Mouse (Mus musculus) lung, embryonic 16.5 days (tissue): ENCODE data around the gene Hoxa4. TPM values are rescaled to one million over a fixed set of nuclear protein-coding genes. Genes with fewer than 3 reads are reported as not detected.

Experiments used
- ATAC-seq: fragments of 200-750 bp; cut with Nextera tagmentation; 2 replicates; pipeline ENCODE4 v1.8.0; 2017; ENCODE audit warnings: low read depth, mild to moderate bottlenecking, moderate library complexity
- H3K27ac ChIP-seq: fragments of 300-500 bp; sonication (generic); 2 replicates; pipeline ENCODE4 v1.5.1; 2014; ENCODE audit warnings: mild to moderate bottlenecking, control low read depth, low read length
- H3K27me3 ChIP-seq: fragments of 300-500 bp; sonication (generic); 2 replicates; pipeline ENCODE4 v1.6.1; 2014; ENCODE audit warnings: low read depth, low read length, mixed read lengths; ENCODE audit not compliant: control insufficient read depth, insufficient read depth
- H3K36me3 ChIP-seq: fragments of 300-500 bp; sonication (generic); 2 replicates; pipeline ENCODE4 v1.6.1; 2014; ENCODE audit warnings: low read length; ENCODE audit not compliant: control insufficient read depth, insufficient read depth
- H3K4me1 ChIP-seq: fragments of 300-500 bp; sonication (generic); replicated peaks from 2 replicates; pipeline ENCODE4 v1.6.1; 2014; ENCODE audit warnings: low read length, mixed read lengths; ENCODE audit not compliant: control insufficient read depth, insufficient read depth
- H3K4me2 ChIP-seq: fragments of 300-500 bp; sonication (generic); 2 replicates; pipeline ENCODE4 v1.6.1; 2014; ENCODE audit warnings: low read depth, low read length, control low read depth
- H3K4me3 ChIP-seq: fragments of 300-500 bp; sonication (generic); 2 replicates; pipeline ENCODE4 v1.5.1; 2014; ENCODE audit warnings: mild to moderate bottlenecking, low read length, control low read depth
- H3K9ac ChIP-seq: fragments of 300-500 bp; sonication (generic); 2 replicates; pipeline ENCODE4 v1.6.1; 2014; ENCODE audit warnings: low read length, control low read depth
- H3K9me3 ChIP-seq: fragments of 300-500 bp; sonication (generic); 2 replicates; pipeline ENCODE4 v1.6.1; 2016; ENCODE audit warnings: low read length; ENCODE audit not compliant: control insufficient read depth
- WGBS: fragments of 180-500 bp; shearing (Covaris S2); extraction: QIAGEN DNeasy Blood & Tissue Kit; methylation state at CpG from one replicate; pipeline ENCODE4 v1.1.7; 2014; 5-methylcytosine and 5-hydroxymethylcytosine counted together
- polyA plus RNA-seq: library from polyadenylated mRNA; unstranded; fragments of >200 nt; fragmentation: Nextera tagmentation; extraction: Ambion mirVana; gene quantifications from 2 replicates; pipeline ENCODE4 v1.2.1, GENCODE M21; 2015

The Hoxa4 gene
- polyA plus RNA-seq, 1 experiment from 2014 or later: 2.4 TPM

GRCm38 (mm10) chr6:52197271-52197670 lies 5.7 kb upstream of the Hoxa4 start:
- H3K4me1 ChIP-seq: peaks cover 40% of the 10 kb centered on the region
- peak overlapping the region; percentile 55 for H3K4me2 ChIP-seq
- H3K36me3 ChIP-seq: no peaks in the 10 kb centered on the region
- H3K9ac ChIP-seq: peak overlapping the region; percentile 49
- H3K27ac ChIP-seq: peak overlapping the region; percentile 87
- WGBS: 4% methylated on average over 10 of the region's 10 CpGs
- peaks cover 43% of the 10 kb centered on the region for H3K27me3 ChIP-seq
- ATAC-seq: peak; percentile 84
- H3K9me3 ChIP-seq: no peaks in the 10 kb centered on the region
- H3K4me3 ChIP-seq: peak overlapping the region; percentile 24

- H3K4me3 ChIP-seq: peak overlapping the region; percentile 24
- H3K9ac ChIP-seq: peak overlapping the region; percentile 49
- H3K27me3 ChIP-seq: peaks cover 45% of the 10 kb centered on the region
- WGBS: 6% methylated on average over 9 of the region's 9 CpGs
- peak; percentile 5; the same call in 1 of the 2 replicates for ATAC-seq
- H3K4me1 ChIP-seq: peaks cover 42% of the 10 kb centered on the region
- H3K4me2 ChIP-seq: peak overlapping the region; percentile 55
- H3K27ac ChIP-seq: peak overlapping the region; percentile 87
- H3K36me3 ChIP-seq: no peaks in the 10 kb centered on the region
- H3K9me3 ChIP-seq: no peaks in the 10 kb centered on the region
These were observed 5.3 kb upstream of the Hoxa4 start for GRCm38 (mm10) chr6:52196811-52197210.

GRCm38 (mm10) chr6:52194690-52195089 lies 3.1 kb upstream of the Hoxa4 start:
- no peak for ATAC-seq
- 5% methylated on average over 10 of the region's 10 CpGs for WGBS
- Histone ChIP-seq H3K4me3 (no peak overlapping the region), H3K4me1 (peaks cover 40% of the 10 kb centered on the region), H3K9me3 (no peaks in the 10 kb centered on the region), H3K4me2 (peak overlapping the region; percentile 20), H3K27me3 (peaks cover 42% of the 10 kb centered on the region), H3K36me3 (no peaks in the 10 kb centered on the region), H3K27ac (peak overlapping the region; percentile 51), H3K9ac (peak overlapping the region; percentile 21; the same call in 1 of the 2 replicates)

GRCm38 (mm10) chr6:52191860-52192550 lies 452 bp upstream of the Hoxa4 start:
- Histone ChIP-seq H3K36me3 (no peaks in the 10 kb centered on the region), H3K4me1 (peaks cover 45% of the 10 kb centered on the region), H3K27me3 (peaks cover 38% of the 10 kb centered on the region), H3K4me2 (peak overlapping the region; percentile 68), H3K9me3 (no peaks in the 10 kb centered on the region), H3K4me3 (peak overlapping the region; percentile 66), H3K27ac (peak overlapping the region; percentile 87), H3K9ac (peak overlapping the region; percentile 76)
- WGBS: under 1% methylated on average over 36 of the region's 55 CpGs
- ATAC-seq: peak; percentile 69

GRCm38 (mm10) chr6:52190410-52190809 lies 1.1 kb downstream of the Hoxa4 start:
- Histone ChIP-seq H3K4me2 (peak overlapping the region; percentile 68), H3K27ac (peak overlapping the region; percentile 95), H3K9ac (peak overlapping the region; percentile 90), H3K4me3 (peak overlapping the region; percentile 66), H3K36me3 (no peaks in the 10 kb centered on the region), H3K4me1 (peaks cover 40% of the 10 kb centered on the region), H3K9me3 (no peaks in the 10 kb centered on the region), H3K27me3 (peaks cover 40% of the 10 kb centered on the region)
- ATAC-seq: no peak
- WGBS: 3% methylated on average over 23 of the region's 23 CpGs

GRCm38 (mm10) chr6:52189909-52190308 lies 1.6 kb downstream of the Hoxa4 start:
- peak overlapping the region; percentile 95 for H3K27ac ChIP-seq

GRCm38 (mm10) chr6:52189172-52189591 lies 2.4 kb downstream of the Hoxa4 start:
- WGBS: 12% methylated on average over 5 of the region's 5 CpGs
- Histone ChIP-seq H3K36me3 (no peaks in the 10 kb centered on the region), H3K9ac (no peak overlapping the region), H3K27ac (peak overlapping the region; percentile 95), H3K27me3 (peaks cover 43% of the 10 kb centered on the region), H3K9me3 (no peaks in the 10 kb centered on the region), H3K4me2 (no peak overlapping the region; the same call in 1 of the 2 replicates), H3K4me1 (peaks cover 43% of the 10 kb centered on the region), H3K4me3 (no peak overlapping the region)
- ATAC-seq: peak; percentile 89

More at GRCm38 (mm10) chr6:52189909-52190308, 1.6 kb downstream of the Hoxa4 start:
- H3K4me1 ChIP-seq: peaks cover 43% of the 10 kb centered on the region
- H3K4me2 ChIP-seq: peak overlapping the region; percentile 68
- H3K9me3 ChIP-seq: no peaks in the 10 kb centered on the region
- peak overlapping the region; percentile 90 for H3K9ac ChIP-seq
- 14% methylated on average over 8 of the region's 8 CpGs for WGBS
- ATAC-seq: no peak
- no peaks in the 10 kb centered on the region for H3K36me3 ChIP-seq
- H3K4me3 ChIP-seq: peak overlapping the region; percentile 66
- peaks cover 39% of the 10 kb centered on the region for H3K27me3 ChIP-seq

- H3K4me2 ChIP-seq: no peak overlapping the region
- 69% methylated on average over 1 of the region's 1 CpGs for WGBS
These were observed 5.1 kb downstream of the Hoxa4 start for GRCm38 (mm10) chr6:52186500-52186899.

GRCm38 (mm10) chr6:52185834-52186233 lies 5.7 kb downstream of the Hoxa4 start:
- H3K27ac ChIP-seq: no peak overlapping the region
- no peak overlapping the region for H3K4me3 ChIP-seq
- ATAC-seq: no peak
- H3K27me3 ChIP-seq: peaks cover 46% of the 10 kb centered on the region
- 30% methylated on average over 3 of the region's 3 CpGs for WGBS
- peaks cover 51% of the 10 kb centered on the region for H3K4me1 ChIP-seq
- H3K9me3 ChIP-seq: no peaks in the 10 kb centered on the region
- H3K9ac ChIP-seq: no peak overlapping the region
- H3K4me2 ChIP-seq: no peak overlapping the region
- no peaks in the 10 kb centered on the region for H3K36me3 ChIP-seq

More at GRCm38 (mm10) chr6:52186500-52186899, 5.1 kb downstream of the Hoxa4 start:
- H3K4me1 ChIP-seq: peaks cover 44% of the 10 kb centered on the region
- H3K27ac ChIP-seq: peak overlapping the region; percentile 13; the same call in 1 of the 2 replicates
- H3K9me3 ChIP-seq: no peaks in the 10 kb centered on the region
- ATAC-seq: no peak
- H3K27me3 ChIP-seq: peaks cover 44% of the 10 kb centered on the region
- H3K9ac ChIP-seq: no peak overlapping the region
- H3K36me3 ChIP-seq: no peaks in the 10 kb centered on the region
- H3K4me3 ChIP-seq: no peak overlapping the region
